Mouse (Mus musculus) layer of hippocampus, adult 18-20 months (tissue): ENCODE measurements around the gene Tor1b. TPM values are rescaled to one million over a fixed set of nuclear protein-coding genes. Genes with fewer than 3 reads are reported as not detected.

ENCODE experiments used
- DNase-seq, 2 experiments: peaks; one replicate each; pipeline ENCODE4 v3.0.0; 2022; ENCODE audit warnings: low spot score in 2 of 2
- total RNA-seq, 2 experiments: library from RNA; stranded (reverse); gene quantifications; 2 replicates each; pipeline ENCODE4 v1.2.3; 2021

Tor1b gene
- total RNA-seq, 2 experiments from 2014 or later = 32.3 to 38.3 TPM

DNA sequence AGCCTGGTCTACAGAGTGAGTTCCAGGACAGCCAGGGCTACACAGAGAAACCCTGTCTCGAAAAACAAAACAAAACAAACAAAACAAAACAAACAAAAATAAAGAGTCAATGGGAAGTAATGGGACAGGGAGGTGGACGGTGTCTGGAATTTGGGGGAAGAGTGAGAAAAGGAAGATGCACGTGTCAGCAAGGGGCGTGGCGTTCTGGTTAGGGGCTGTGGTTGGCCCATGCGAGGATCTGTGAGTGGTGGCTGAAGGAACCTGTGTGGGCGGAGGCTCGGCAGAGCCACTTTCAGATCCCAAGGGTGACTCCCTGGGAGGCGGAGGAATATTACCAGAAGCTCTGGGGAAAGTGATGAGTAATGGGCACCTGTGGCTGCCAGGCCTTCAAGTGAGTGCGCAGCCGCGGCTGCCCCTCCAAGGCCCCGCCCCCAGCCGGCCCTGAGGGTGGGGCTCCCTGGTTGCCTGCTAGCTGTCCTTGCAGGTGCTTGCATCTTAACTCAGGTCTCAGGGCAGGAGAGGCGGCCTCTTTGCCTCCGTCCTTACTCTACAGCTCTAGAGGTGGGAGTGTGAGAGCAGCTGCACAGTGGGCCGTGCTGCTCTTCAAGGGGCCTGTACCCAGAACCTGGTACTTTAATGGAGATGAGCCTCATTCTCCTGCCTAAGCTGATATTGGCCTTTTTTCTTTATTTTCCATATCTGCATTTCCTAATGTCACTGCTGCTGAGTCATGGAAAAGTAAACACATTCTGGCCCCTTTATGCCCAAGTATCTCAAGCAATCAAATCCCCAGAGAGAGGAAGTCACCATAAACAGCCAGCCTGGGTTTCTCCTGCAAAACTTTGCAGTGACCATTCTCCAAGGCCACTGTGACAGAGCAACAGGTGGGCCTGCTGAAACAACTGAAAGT lies 32.6 kb downstream of the Tor1b start:
- DNase-seq = peak in 1 of 2 experiments; percentile 31

DNA sequence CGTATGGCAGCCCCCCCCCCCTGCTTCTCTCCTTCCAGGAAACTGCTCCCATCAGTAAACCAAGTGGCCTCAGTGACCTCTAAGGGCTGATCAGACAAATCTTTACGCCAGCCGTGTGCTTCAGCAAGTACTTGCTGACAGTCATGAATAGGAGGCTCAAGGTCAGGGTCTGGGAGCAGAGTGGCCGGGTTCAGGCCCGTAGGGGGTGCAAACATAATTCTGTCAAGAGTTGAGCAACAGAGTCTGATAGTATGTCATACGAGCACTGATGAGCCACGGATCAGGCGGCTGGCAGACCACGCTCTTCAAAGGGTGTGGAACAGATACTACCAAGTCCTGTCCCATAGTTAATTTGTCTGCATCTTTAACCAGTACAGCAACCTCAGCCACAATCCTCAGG lies 37.5 kb downstream of the Tor1b start:
- DNase-seq = no peak

DNA sequence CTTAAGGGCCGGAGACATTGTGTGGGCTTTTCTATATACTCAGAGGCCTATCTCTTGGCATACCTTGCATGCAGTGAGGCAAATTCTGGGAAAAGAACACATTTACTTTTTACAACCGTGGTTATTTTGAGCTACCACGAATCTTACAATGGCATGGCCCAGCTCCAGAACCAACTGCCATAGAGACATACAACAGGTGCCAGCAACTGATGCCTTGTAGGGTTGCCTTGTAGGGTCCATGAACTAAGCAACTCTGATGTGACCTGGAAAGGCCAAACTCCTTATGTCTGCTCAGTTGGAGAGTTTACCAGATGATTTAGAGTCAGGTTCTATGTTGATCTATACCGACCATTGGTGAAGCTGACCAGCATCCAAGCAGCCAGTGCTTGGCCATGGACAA lies 42.1 kb downstream of the Tor1b start:
- DNase-seq = no peak

DNA sequence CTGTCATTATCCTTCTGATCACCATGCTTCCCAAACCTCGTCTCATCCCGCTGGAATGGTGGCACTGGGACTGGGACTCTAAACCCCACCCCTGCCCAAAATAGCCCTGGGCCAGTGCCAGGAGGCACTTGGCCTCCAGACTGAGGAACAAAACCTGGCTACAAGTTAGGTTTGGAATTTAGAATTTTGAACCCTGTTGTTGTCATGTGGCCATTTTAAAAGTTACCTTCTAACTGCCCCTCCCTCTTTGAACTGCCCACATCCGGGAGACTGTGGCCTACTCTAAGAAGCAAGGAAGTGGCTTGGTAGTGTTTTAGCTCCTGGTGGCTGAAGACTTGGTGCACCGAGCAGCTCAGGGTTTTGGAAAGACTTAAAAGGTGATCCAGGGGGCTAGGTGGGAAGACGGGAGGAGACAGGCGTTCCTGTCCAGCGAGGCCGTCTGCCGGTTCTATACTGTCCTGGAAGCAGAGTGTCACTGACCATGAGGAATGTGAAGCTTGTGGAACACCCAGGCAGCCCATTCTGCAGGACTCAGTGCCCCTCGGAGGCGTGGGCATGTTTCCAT lies 42.8 kb downstream of the Tor1b start:
- no peak for DNase-seq

DNA sequence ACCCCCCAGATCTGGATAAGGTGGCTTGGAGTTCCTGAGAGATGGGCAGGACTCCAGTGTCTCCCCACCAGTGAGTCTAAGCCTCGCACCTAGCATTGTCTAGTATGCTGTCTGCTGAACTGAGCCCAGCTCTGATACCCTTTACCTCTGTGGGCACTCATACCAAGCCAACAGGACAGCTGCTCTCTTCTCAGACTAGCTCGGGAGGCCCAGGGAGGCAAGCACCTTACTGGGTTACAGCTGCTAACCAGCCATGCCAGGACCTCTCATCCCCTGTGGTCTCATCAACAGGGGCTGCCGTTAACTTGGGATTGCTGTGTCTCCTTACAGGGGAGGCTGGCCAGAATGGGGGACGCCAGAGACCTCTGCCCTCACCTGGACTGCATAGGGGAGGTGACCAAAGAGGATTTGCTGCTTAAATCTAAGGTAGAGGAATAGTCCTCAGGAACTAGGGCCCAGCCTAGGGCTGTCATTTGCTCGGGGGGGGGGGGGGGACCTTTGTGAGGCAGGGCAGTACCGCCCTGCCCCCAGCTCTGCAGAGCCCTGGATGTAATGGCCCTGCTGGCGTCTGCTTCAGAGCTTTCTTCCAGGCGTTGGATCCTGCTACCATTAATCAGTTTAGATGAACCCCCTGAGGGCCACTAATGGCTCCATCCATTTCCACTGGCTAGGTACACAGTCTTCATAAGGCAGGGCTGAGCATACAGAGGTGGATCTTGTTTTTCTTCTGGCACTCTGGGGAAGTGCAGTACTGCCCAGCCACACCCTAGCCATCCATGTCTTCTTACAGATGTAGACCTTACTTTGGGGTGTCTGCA lies 45.9 kb downstream of the Tor1b start:
- no peak for DNase-seq

DNA sequence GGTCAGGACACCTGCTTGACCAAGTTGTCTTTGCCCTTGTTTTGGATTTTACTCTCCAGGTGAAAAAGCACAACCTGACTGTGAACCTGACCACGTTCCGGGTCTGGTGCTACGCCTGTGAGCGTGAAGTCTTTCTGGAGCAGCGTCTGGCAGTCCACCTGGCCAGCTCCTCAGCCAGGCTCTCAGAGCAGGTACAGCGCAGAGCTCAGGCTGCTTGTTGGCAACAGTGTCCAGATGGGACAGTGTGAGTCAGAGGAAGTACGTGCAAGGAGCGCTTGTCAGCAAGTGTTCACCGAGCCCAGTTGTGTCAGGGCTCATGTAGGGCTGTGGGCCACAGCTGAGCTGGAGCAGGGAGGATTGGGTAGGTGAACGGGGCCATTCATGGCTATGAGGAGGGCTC lies 50.1 kb downstream of the Tor1b start:
- DNase-seq = no peak

DNA sequence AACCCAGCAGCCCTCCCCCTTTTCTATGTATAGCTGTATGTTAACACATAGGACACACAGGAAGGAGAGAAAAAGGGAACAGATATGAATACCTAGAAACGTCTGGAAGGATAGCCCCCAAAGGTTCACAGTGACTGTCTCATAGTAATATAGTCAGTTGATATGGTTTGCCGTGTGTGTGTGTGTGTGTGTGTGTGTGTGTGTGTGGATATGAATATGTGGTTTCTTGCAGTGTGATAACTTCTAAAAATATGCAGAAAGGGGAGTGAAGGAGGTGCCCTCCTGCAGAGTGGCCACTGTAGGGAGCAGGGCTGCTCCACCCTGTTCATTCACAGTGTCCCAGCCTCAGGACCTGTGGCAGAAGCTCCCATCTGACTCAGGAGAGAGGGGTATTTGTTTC lies 52.7 kb downstream of the Tor1b start:
- no peak for DNase-seq

DNA sequence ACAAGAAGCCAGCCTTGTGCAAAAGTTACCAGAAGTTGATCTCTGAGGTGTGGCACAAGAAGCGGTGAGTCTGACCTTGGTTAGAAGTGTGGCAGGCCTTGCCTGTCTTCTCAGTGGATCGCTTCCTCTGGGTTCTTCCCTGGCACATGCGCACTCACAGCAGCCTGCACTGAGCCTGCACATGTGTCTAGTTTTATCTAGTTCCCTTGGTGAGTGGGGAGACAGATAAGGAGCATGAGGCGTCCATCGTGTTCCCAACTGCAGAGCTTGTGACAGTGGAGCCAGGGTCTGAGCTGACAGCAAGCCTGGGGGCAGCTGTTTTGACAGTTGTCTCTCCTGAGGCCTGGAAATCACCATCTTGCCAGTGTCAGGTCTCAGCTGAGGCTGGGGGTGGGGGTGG lies 53.7 kb downstream of the Tor1b start:
- DNase-seq = no peak

DNA sequence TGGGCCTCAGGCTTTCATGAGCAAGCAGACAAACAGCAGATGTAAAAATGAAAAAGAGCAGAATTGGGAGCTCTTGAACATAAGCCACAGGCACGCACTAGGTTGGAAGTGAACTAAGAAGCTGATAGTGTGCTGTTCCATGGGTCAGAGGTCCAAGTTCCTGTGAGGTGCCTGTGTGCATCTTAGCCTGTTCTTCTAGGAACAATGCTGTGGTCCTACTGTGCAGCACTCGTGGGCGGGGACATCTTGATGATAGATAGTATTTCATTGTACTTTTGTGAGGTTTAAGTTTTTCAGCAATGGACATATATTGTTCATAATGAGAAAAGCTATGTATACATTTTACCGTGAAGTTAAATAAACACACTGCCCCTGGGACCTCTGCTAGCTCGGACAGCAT lies 54.4 kb downstream of the Tor1b start:
- DNase-seq = no peak

Other genes with a start within 250 kb of the Tor1b start
- 1 to 10 TPM; 4.9 to 5.2 TPM for gene 1700001O22Rik, start 149.3 kb upstream of the Tor1b start, total RNA-seq
- gene Ntmt1, start 145.1 kb upstream of the Tor1b start, total RNA-seq = 10 to 100 TPM; 32.1 to 32.5 TPM
- gene Asb6, start 122.6 kb upstream of the Tor1b start, total RNA-seq = 10 to 100 TPM; 40.2 to 43.3 TPM
- 1 to 10 TPM in 1 of 2 experiments, under 1 TPM in 1; 0.94 to 1.9 TPM for gene Prrx2, start 118.0 kb upstream of the Tor1b start, total RNA-seq
- 1 to 10 TPM; 2.5 to 5.2 TPM for gene Ptges, start 23.1 kb upstream of the Tor1b start, total RNA-seq
- 10 to 100 TPM; 49.5 to 51.4 TPM for gene Tor1a, start 15.0 kb downstream of the Tor1b start, total RNA-seq
- 10 to 100 TPM; 68.0 to 68.2 TPM for gene BC005624, start 29.2 kb downstream of the Tor1b start, total RNA-seq
- gene Usp20, start 29.3 kb downstream of the Tor1b start, total RNA-seq = 10 to 100 TPM; 86.5 to 90.9 TPM
- gene Fnbp1, start 189.0 kb downstream of the Tor1b start, total RNA-seq = 100 to 1,000 TPM; 111 to 130 TPM
- gene Gpr107, start 199.4 kb downstream of the Tor1b start, total RNA-seq = 10 to 100 TPM; 42.5 to 48.2 TPM